Mouse (Mus musculus) midbrain, embryonic 12.5 days (tissue): Measurements from ENCODE around the gene Ddah1. TPM values are rescaled to one million over a fixed set of nuclear protein-coding genes. Genes with fewer than 3 reads are reported as not detected.
A peak's percentile ranks its signal among the peaks of the same experiment; 100 is the strongest.

Experiments used
- ATAC-seq: fragments of 200-750 bp; cut with Nextera tagmentation; 2 replicates; pipeline ENCODE4 v1.8.0; 2017; ENCODE audit warnings: low read depth, moderate TSS enrichment, moderate library complexity; ENCODE audit not compliant: low FRiP score
- H3K27ac ChIP-seq: fragments of 300-500 bp; sonication (generic); replicated peaks from 2 replicates; pipeline ENCODE4 v1.5.1; 2016; ENCODE audit warnings: mild to moderate bottlenecking
- H3K27me3 ChIP-seq: fragments of 300-500 bp; sonication (generic); 2 replicates; pipeline ENCODE4 v1.6.1; 2016; ENCODE audit warnings: mild to moderate bottlenecking
- H3K36me3 ChIP-seq: fragments of 300-500 bp; sonication (generic); 2 replicates; pipeline ENCODE4 v1.6.1; 2016
- H3K4me1 ChIP-seq: fragments of 300-500 bp; sonication (generic); 2 replicates; pipeline ENCODE4 v1.6.1; 2016
- H3K4me2 ChIP-seq: fragments of 300-500 bp; sonication (generic); replicated peaks from 2 replicates; pipeline ENCODE4 v1.6.1; 2016; ENCODE audit warnings: mild to moderate bottlenecking, moderate library complexity
- H3K4me3 ChIP-seq: fragments of 300-500 bp; sonication (generic); 2 replicates; pipeline ENCODE4 v1.5.1; 2016; ENCODE audit warnings: mild to moderate bottlenecking
- H3K9ac ChIP-seq: fragments of 300-500 bp; sonication (generic); replicated peaks from 2 replicates; pipeline ENCODE4 v1.6.1; 2016; ENCODE audit warnings: mild to moderate bottlenecking, moderate library complexity
- H3K9me3 ChIP-seq: fragments of 300-500 bp; sonication (generic); 2 replicates; pipeline ENCODE4 v1.6.1; 2016; ENCODE audit warnings: mild to moderate bottlenecking
- WGBS: fragments of 180-500 bp; shearing (Covaris S2); methylation state at CpG from one replicate; pipeline ENCODE4 v1.1.7; 2016; 5-methylcytosine and 5-hydroxymethylcytosine counted together
- polyA plus RNA-seq: library from polyadenylated mRNA; unstranded; fragments of >200 nt; fragmentation: Nextera tagmentation; extraction: Ambion mirVana; gene quantifications from 2 replicates; pipeline ENCODE4 v1.2.1, GENCODE M21; 2016

Ddah1 gene
- polyA plus RNA-seq, 1 experiment from 2014 or later = 38.2 TPM

- H3K4me2 ChIP-seq = no peak overlapping the region
- H3K27ac ChIP-seq = no peak overlapping the region
- H3K4me1 ChIP-seq = peaks cover 25% of the 10 kb centered on the region
- H3K36me3 ChIP-seq = 0 out of 2 replicates have a peak, but pooled peaks cover 5% of the 10 kb centered on the region
- no peak overlapping the region for H3K4me3 ChIP-seq
- no peak for ATAC-seq
- 93% methylated on average over 2 of the region's 2 CpGs for WGBS
- peaks cover 65% of the 10 kb centered on the region for H3K27me3 ChIP-seq
- H3K9me3 ChIP-seq = no peaks in the 10 kb centered on the region
- no peak overlapping the region for H3K9ac ChIP-seq
These were observed 62.5 kb downstream of the Ddah1 start for GRCm38 (mm10) chr3:145820938-145821337.

DNA sequence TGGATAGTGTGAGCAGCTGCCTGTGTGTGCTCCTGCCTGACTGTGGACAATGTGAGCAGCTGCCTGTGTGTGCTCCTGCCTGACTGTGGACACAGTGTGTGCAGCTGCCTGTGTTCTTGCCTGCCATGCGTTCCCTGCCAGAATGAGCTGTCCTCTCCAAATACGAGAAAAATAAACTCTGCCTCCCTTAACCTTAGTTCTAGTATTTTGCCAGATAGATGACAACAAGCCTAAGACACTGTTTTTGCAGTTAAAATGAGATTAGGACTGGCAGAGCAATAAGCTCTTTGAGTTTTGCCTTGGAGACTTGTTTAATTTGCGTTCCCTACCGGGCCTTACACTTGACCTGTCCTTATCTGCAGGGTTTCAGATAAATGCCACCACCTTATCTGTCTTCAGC, 63.7 kb downstream of the Ddah1 start:
- no peaks in the 10 kb centered on the region for H3K9me3 ChIP-seq
- H3K4me3 ChIP-seq = no peak overlapping the region
- no peak overlapping the region for H3K9ac ChIP-seq
- H3K27me3 ChIP-seq = peaks cover 66% of the 10 kb centered on the region
- no peak overlapping the region for H3K4me2 ChIP-seq
- no peak overlapping the region; the same call in 1 of the 2 replicates for H3K27ac ChIP-seq
- 0 out of 2 replicates have a peak, but pooled peaks cover 5% of the 10 kb centered on the region for H3K36me3 ChIP-seq
- peaks cover 27% of the 10 kb centered on the region for H3K4me1 ChIP-seq
- 78% methylated on average over 4 of the region's 4 CpGs for WGBS
- no peak for ATAC-seq

GRCm38 (mm10) chr3:145823661-145824060, 65.2 kb downstream of the Ddah1 start:
- Histone ChIP-seq H3K4me1 (peaks cover 33% of the 10 kb centered on the region), H3K9me3 (no peaks in the 10 kb centered on the region), H3K36me3 (0 out of 2 replicates have a peak, but pooled peaks cover 5% of the 10 kb centered on the region), H3K27ac (no peak overlapping the region), H3K4me2 (no peak overlapping the region), H3K9ac (no peak overlapping the region), H3K27me3 (peaks cover 66% of the 10 kb centered on the region), H3K4me3 (no peak overlapping the region)
- ATAC-seq = no peak
- WGBS = 86% methylated on average over 4 of the region's 4 CpGs

- Histone ChIP-seq H3K4me2 (peak overlapping the region; percentile 31), H3K4me1 (peaks cover 33% of the 10 kb centered on the region), H3K9me3 (no peaks in the 10 kb centered on the region), H3K4me3 (0 out of 2 replicates have a peak overlapping the region, but pooled peaks have one; percentile 2), H3K36me3 (0 out of 2 replicates have a peak, but pooled peaks cover 5% of the 10 kb centered on the region), H3K9ac (no peak overlapping the region), H3K27ac (0 out of 2 replicates have a peak overlapping the region, but pooled peaks have one; percentile 46), H3K27me3 (peaks cover 71% of the 10 kb centered on the region)
- peak; percentile 89 for ATAC-seq
- 14% methylated on average over 11 of the region's 11 CpGs for WGBS
These were observed 67.1 kb downstream of the Ddah1 start for GRCm38 (mm10) chr3:145825416-145826055.

DNA sequence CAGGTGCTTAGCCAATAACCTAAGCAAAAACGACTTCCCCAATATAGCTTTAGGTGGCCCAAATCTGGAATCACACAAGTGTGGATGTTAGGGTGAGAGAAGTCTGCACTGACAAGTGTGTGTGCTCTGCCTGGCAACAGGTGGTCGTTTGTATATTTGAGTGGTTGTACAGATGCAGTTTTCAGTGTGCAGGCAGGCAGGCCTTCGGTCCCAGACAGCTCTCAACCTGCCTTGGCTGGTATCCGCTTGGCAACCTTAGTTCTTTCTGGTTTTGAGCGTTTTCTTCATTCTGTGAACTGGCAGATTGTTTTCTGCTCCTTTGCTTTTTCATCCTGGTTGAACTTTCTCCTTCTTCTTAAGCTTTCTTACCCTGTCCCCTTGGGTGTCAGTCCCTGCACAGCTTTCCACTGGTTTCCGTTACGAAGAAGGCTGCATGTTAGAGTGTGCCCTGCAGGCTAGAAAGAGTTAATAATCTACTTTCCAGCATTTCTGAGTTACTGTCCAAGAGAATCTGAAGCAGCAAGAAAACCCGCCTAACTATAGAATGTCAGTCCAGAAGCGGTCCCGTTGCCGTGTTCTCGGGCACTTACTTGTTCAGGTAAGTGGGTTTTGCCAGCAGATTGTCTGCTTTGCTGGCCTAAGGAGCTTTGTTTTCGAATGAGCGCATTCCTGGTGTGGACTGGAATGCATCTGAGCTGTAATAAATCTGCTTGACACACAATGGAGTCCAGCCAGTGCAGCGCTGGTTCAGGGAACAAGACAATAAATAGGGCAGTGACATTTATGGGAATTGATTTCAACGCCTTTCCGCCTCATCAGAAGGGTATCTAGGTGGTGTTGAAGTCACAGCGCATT, 68.9 kb downstream of the Ddah1 start:
- Histone ChIP-seq H3K36me3 (no peaks in the 10 kb centered on the region), H3K4me2 (peak overlapping the region; percentile 26), H3K9ac (no peak overlapping the region), H3K27me3 (peaks cover 72% of the 10 kb centered on the region), H3K4me3 (no peak overlapping the region), H3K27ac (no peak overlapping the region), H3K9me3 (no peaks in the 10 kb centered on the region), H3K4me1 (peaks cover 33% of the 10 kb centered on the region)
- WGBS = 43% methylated on average over 18 of the region's 18 CpGs
- no peak for ATAC-seq

- Histone ChIP-seq H3K4me3 (no peak overlapping the region), H3K4me2 (no peak overlapping the region), H3K9me3 (no peaks in the 10 kb centered on the region), H3K27me3 (peaks cover 73% of the 10 kb centered on the region), H3K27ac (no peak overlapping the region), H3K4me1 (peaks cover 33% of the 10 kb centered on the region), H3K36me3 (no peaks in the 10 kb centered on the region), H3K9ac (no peak overlapping the region)
- 70% methylated on average over 5 of the region's 5 CpGs for WGBS
- no peak for ATAC-seq
These were observed 70.4 kb downstream of the Ddah1 start for GRCm38 (mm10) chr3:145828906-145829305.

- no peak overlapping the region for H3K4me3 ChIP-seq
- no peak overlapping the region for H3K27ac ChIP-seq
- H3K4me1 ChIP-seq = no peaks in the 10 kb centered on the region
- 78% methylated on average over 8 of the region's 8 CpGs for WGBS
- H3K9ac ChIP-seq = no peak overlapping the region
- peaks cover 50% of the 10 kb centered on the region for H3K27me3 ChIP-seq
- H3K36me3 ChIP-seq = no peaks in the 10 kb centered on the region
- H3K9me3 ChIP-seq = no peaks in the 10 kb centered on the region
- ATAC-seq = no peak
- H3K4me2 ChIP-seq = no peak overlapping the region
These were observed 75.6 kb downstream of the Ddah1 start for GRCm38 (mm10) chr3:145833948-145834538.

DNA sequence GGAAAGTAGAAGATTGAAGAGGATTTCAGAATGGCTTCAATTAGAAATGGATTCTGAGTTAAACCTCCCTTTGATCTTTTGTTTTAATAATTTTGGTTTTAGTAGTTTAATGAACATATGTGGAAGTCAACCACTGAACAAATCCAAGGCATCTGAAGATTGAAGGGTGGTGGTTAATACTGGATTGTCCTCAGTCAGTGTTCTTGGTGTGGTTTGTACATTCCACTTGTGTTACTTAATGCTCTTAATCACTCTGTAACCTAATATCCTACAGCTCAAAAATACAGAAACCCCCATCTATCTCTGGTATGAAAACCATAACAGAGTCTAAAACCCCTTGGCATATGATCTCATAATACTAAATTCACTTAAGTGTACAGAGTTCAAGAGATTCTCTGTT, 79.8 kb downstream of the Ddah1 start:
- no peak for ATAC-seq
- Histone ChIP-seq H3K27me3 (peaks cover 10% of the 10 kb centered on the region; the same call in 1 of the 2 replicates), H3K9ac (no peak overlapping the region), H3K4me2 (no peak overlapping the region), H3K4me1 (no peaks in the 10 kb centered on the region), H3K4me3 (no peak overlapping the region), H3K27ac (no peak overlapping the region), H3K9me3 (no peaks in the 10 kb centered on the region), H3K36me3 (no peaks in the 10 kb centered on the region)

GRCm38 (mm10) chr3:145841961-145842710, 83.7 kb downstream of the Ddah1 start:
- H3K9me3 ChIP-seq = no peaks in the 10 kb centered on the region
- H3K27me3 ChIP-seq = no peaks in the 10 kb centered on the region
- H3K36me3 ChIP-seq = no peaks in the 10 kb centered on the region
- no peak overlapping the region for H3K4me2 ChIP-seq
- 93% methylated on average over 12 of the region's 12 CpGs for WGBS
- no peak overlapping the region for H3K4me3 ChIP-seq
- H3K4me1 ChIP-seq = no peaks in the 10 kb centered on the region
- H3K27ac ChIP-seq = no peak overlapping the region
- ATAC-seq = no peak
- no peak overlapping the region for H3K9ac ChIP-seq

DNA sequence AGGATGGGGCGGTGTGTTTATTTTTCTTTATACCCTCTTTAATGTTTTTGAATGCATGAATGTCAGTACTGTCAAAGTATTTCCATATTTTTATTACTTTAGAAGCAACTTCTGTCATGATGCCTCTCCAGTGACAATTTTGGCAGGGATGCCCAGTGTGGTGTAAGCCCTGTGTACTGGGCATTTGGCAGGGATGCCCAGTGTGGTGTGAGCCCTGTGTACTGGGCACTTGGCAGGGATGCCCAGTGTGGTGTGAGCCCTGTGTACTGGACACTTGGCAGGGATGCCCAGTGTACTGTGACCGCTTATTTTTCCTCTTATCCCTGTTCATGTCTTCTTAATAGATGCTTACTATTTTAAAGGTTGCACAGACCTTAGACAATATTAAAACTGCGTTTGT, 85.4 kb downstream of the Ddah1 start:
- Histone ChIP-seq H3K4me1 (no peaks in the 10 kb centered on the region), H3K27me3 (no peaks in the 10 kb centered on the region), H3K9ac (no peak overlapping the region), H3K36me3 (no peaks in the 10 kb centered on the region), H3K27ac (no peak overlapping the region), H3K9me3 (no peaks in the 10 kb centered on the region), H3K4me2 (no peak overlapping the region), H3K4me3 (no peak overlapping the region)
- WGBS = 93% methylated on average over 3 of the region's 3 CpGs
- no peak for ATAC-seq

DNA sequence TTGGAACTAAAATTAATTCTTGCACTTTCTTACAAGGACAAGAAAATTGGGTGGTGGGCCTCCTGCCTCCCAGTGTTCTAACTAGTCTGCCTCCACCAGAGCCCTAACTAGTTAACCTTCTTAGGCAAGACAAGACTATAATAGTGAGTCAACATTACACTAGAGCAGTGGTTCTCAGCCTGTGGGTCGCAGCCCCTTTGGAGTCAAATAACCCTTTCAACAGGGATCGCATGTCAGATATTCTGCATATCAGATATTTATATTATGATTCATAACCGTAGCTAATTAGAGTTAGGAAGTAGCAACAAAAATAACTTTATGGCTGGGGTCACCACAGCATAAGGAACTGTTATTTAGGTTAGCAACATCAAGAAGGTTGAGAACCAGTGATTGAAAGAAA, 86.4 kb downstream of the Ddah1 start:
- H3K27ac ChIP-seq = no peak overlapping the region
- no peak for ATAC-seq

More for the DNA sequence above, 86.4 kb downstream of the Ddah1 start:
- H3K27me3 ChIP-seq = no peaks in the 10 kb centered on the region
- WGBS = 89% methylated on average over 3 of the region's 3 CpGs
- no peak overlapping the region for H3K4me2 ChIP-seq
- H3K9me3 ChIP-seq = no peaks in the 10 kb centered on the region
- H3K36me3 ChIP-seq = no peaks in the 10 kb centered on the region
- no peak overlapping the region for H3K4me3 ChIP-seq
- H3K9ac ChIP-seq = no peak overlapping the region
- no peaks in the 10 kb centered on the region for H3K4me1 ChIP-seq
